Mouse (Mus musculus) liver, adult (tissue): ENCODE results near the gene Evl.

Experiments used
- GATA4 ChIP-seq: IDR thresholded peaks from 2 replicates; pipeline ENCODE4 v1.6.1; 2014; ENCODE audit warnings: mild to moderate bottlenecking, low read length; ENCODE audit not compliant: insufficient replicate concordance

Evl gene

DNA sequence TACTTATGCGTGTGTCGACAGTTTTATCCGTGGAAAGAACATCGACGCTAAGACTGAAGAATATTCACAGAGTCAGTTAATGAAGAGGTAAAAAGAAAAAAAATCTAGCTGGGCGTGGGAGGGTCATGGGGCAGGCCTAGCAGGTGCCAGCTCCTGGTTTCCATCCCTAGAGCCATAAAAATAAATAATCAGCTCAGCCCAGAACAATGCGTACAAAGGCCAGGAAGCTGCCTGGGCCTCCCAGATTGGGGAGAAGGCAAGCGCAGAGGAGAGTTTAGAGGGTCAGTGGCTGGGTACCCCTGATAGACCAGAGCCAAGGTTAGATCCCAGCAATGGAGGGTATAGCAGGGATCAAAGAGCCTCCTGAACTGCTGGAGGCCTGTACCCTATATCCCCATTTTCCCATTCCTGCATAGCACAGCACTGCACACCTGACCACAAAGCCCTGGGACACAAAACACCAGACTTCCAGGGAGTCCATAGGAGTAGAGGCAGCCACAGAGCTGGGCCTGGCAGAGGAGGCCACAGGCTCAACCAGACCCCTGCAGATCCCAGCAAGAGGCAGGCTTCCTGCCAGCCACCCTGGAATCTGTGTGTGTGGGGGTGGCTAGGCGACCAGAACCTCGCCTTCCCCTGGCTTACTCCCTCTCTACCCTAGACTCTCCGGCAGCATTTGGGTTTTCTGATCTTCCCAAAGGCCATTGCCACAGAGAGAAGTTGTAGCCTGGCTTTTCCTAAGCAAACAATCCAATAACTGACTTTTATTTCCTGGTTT lies 144.4 kb downstream of the Evl start:
- no peak for TF ChIP-seq GATA4

DNA sequence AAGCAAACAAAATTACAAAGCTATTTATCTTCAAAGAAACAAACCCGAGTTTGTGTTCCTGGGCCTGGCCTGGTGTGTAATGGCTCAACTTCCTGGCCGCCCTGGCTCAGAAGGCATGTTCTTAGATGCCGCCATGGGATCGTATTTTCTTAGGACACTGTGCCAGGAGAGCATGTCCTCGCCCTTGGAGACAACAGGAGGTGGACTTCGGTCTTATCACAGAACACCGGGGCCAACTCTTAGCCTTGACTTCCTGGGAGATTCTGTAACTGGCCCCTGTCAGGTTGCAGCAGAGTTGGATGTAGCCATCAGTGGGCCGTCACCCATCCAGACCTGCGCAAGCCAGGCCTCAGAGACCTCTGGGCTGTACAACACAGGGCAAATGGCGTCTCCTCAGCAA lies 145.1 kb downstream of the Evl start:
- no peak for TF ChIP-seq GATA4

DNA sequence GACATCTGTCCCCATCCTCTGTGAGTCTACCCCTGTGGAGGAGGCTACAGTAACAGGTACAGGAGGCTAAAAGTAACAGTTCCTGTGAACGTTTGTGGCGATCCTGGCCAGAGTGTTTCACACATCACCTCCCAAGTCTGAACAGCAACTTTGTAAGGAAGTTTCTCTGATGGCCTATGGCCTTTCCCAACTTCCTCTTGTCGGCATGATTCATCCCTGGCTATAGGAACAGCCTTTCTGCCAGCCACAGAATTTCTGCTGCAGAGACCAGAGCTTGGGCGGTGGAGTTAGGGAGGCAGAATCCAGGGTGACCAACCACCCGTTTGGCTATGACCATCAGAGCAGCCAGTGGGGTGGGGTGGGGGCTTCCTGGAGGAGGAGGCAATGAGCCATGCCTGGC lies 145.5 kb downstream of the Evl start:
- TF ChIP-seq GATA4: no peak

DNA sequence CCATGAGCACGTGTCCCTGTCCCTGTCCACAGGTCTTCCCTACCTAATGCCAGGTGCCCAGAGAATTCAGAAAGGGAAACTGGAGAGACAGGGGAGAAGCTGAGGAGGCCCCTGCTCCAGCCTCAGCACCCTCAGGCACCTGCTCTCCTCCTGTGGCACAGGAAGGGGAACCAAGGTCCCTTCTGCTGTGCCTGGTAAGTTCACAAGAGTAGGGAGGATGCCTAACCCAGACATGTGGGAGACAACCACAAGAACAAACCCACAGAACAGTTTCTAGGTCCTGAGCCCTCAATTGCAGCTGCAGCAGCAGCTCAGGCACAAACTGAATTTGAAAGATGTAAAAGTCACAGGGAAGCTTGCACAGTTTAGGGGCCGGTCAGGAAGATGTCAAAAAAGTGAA lies 146.7 kb downstream of the Evl start:
- TF ChIP-seq GATA4: no peak

DNA sequence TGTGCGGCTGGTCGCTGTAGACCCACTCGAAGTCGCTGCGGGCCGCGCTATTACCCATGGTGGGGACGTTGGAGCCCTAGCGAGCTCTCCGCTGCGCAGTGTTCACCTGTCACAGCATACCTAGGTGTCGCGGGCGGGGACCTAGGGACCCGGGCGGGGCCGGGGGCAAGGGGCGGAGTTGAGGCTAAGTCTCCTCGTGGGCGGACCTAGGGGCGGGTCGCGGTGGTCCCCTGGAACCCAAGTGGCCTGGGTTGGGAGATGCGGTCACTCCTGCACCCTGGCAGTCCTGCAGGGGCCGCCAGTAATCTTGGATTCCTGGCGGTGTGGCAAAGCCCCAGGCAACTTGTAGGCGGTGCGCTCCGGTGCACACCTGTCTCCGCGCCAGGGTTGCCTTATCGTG lies 147.7 kb downstream of the Evl start, which contains the start of gene Degs2:
TSS of gene Degs2 (minus strand) at position 131 of the 400 bp plus-strand sequence.
- no peak for TF ChIP-seq GATA4

DNA sequence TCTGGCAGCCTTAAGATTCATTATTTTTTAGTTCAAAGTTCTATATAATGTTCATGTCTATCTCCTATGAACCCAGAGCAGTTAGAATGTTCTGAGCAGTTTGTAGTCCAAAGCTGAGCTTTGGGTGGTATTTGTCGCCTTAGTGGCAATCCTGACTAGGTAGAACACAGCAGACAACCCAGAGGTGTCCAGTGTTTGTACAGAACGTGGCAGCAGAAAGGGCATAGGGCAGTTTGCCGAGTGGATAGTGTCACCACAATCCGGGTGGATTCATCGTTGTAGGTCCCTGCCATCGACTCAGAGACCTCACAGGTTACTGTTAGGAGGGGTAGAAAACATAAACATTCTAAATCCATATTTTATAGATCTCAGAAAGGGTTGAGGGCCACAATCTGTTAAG lies 151.0 kb downstream of the Evl start:
- TF ChIP-seq GATA4: no peak

DNA sequence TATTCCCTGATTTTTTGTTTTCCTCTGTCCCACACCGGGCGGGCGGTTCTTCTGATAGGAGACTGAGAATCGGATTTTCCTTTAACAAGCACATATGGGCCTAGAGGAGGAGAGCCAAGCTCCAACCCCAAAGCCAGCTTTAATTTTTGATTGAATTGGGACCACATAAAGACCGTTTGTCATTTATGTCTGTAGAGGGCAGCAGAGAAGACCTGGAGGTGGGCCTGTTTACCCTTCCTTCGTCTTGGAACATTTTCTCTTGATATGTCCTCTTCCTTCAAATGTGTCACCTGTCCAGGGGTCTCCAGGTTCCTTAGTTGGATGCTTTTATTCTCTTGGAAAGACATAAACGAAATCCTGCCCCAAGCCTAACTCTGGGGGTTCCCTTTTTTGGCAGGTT lies 151.6 kb downstream of the Evl start:
- TF ChIP-seq GATA4: no peak

DNA sequence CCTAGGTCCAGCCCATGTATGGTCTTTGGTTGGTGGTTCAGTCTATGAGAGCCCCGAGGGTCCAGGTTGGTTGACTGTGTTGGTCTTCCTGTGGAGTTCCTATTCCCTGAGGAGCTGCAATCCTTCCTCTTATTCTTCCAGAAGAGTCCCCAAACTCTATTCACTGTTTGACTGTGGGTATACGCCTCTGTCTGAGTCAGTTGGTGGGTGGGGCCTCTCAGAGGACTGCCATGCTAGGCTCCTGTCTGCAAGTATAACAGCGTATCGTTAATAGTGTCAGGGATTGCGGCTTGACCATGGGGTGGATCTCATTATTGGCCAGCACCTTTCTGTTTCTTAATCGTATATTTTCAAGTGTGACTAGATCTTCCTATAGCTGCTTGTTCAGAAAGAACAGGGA lies 154.9 kb downstream of the Evl start:
- no peak for TF ChIP-seq GATA4

DNA sequence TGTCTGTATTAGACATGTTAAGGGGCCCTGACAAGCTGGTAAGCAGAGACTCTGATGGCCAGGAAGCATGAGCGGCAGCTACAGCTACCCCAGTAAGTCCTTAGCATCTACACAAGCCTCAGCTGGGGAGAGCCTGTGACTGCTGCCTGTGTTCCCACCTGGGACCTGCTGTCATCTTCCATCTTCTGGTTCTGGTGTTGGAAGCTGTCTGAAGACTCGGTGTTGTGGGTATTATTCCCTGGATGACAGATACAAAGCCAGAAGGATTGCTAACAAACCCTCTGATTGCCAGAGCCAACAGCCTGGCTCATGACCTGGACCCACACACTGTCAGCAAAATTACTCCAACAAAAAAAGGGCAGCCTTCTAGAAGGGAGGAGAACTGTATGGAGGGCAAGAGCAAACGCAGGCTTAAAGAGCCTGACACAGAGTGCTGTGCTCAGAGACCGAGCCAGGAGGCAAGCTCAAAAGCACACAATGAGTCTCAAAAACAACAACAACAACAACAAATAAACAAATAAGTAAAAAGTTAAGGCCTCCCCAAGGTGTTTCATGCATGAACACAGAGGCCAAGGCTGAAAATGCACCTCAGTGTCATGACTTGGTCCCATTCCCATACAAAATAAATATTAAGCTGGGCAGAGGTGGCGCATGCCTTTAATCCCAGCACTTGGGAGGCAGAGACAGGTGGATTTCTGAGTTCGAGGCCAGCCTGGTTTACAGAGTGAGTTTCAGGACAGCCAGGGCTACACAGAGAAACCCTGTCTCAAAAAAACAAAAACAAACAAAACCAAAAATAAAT lies 155.6 kb downstream of the Evl start:
- no peak for TF ChIP-seq GATA4

DNA sequence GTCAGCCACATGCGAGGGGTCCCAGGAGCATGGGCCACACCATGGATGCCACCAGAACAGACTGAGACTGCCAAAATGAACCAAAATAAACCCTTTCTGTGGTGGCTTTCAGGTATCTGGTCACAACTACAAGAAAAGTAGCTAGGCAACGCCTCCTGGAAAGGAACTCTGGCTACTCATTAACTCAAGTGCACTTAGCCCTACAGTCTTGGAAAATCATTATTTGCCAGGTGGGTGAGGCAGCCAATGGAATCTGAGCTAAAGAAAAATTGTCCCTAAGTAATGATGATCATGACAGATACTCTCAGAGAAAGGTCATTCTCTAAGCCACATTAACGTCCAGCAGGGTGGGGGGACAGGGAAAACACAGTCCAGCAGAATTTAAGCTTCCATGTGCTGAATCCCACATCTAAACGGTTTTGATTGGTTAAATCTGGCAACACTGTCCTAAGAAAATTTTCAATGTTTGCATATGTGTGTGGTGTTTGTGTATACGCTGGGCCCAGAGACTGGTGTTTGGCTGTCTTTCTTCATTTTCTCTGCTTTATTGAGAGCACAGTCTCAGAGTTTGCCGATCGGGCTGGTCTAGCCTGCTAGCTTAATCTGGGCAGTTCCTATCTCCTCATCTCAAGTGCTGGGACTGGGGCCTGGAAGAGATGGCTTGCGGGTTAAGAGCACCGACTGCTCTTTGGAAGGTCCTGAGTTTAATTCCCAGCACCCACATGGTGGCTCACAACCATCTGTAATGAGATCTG lies 156.5 kb downstream of the Evl start:
- no peak for TF ChIP-seq GATA4

DNA sequence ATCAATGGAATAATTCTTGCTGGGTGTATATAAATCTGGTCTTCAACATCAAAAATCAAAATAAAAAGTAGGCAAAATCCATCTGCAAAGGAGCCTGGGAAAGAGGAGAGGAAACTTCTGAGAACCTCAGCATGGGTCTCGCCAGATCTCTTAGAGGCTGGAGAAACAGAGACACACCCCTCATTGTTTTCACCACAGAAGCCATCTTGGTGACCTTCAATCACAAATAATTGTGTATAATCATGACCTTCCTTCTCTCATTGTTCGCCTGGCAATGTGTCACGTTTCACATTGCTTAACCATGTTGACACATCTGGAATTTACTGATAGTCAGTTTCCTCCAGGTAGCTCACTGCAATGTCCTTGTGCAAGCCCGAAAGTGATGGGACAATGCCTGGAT lies 158.0 kb downstream of the Evl start:
- TF ChIP-seq GATA4: no peak

DNA sequence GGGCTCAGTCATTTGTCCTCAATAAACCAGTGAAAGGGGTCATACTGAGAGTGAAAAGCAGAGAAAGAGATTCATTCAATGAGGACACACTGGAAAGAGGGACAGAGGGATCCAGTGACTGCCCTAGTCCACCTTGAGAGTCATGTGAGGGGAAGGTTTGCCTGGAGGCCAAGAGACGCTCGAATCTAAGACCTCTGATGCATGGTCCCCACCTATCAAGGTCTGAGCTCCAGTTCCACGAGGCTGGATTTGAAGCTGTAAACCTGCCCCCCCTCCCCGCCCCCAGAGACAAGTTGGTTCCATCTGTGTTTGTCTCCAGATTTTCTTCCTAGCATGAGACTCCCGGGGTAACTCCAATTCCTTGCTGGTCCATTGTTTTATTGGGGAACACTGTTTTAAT lies 161.3 kb downstream of the Evl start:
- TF ChIP-seq GATA4: no peak

DNA sequence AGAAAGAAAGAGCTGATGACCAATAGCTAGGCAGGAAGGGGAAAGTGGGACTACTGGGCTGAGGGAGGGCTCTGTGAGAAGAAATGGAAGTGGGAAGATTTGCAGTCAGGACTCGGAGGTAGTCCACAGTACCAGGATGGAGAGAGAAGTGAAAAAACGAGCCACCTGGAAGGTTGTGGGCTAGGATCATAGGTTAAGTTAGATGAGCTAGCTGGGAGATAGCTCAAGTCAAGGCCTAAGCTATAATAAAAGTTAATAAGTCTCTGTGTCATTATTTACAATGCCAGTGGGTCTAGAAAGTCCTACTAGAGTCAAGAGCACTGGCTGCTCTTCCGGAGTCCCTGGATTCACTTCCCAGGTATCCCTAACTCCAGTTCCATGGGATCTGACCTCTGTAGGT lies 164.0 kb downstream of the Evl start:
- TF ChIP-seq GATA4: no peak

DNA sequence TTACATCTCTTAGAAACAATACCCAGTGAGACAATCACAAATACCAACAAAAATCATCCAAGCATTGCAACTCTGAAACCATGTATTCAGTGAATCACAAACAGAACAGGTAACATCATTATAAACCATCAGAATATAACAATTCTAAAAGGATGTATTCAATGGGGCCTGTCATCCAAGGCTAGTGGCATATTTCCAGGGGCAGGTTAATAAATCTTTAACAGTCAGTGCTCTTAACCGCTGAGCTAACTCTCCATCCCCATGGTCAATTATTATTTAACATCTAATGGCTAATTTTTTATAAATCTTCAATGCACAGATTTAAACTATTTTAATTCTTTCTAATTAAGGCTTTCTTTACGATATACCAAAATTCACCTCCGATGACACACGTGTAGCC lies 167.9 kb downstream of the Evl start:
- no peak for TF ChIP-seq GATA4

DNA sequence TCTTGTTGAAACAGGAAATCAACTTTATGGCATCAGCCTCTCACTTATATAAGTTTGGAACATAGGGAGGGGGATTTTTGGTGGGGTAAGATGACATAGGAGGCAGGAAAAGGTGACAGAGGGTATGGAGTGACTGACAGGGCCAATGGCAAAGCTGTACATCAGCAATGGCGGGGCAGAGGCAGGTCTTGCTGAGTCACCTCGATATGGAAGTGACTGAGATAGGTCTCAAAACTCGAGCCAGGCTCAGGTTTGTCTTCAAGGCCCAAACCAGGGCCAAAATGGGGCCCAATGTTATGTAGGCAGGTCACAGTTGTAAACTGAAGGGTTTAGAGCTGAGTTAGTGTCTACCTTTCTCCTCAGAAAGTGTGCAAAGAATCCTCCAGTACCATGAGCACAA lies 169.3 kb downstream of the Evl start:
- TF ChIP-seq GATA4: no peak

DNA sequence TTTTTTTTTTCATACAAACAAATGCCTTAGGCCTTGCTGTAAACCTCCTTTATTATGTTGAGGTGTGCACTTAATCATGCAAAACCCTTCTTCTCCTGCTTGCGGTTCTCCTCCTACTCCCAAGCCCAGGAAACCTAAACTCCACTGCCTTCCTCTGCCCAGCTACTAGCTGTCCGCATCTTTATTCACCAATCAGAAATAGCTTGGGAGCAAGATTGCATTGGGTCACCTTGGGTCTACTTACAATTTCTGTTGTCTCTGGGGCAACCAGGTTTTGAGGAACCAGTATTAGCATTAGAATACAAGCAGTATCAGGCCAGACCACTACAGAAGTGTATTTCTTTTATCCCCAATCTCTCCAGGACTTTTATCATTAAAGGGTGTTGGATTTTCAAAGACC lies 179.9 kb downstream of the Evl start:
- TF ChIP-seq GATA4: no peak

DNA sequence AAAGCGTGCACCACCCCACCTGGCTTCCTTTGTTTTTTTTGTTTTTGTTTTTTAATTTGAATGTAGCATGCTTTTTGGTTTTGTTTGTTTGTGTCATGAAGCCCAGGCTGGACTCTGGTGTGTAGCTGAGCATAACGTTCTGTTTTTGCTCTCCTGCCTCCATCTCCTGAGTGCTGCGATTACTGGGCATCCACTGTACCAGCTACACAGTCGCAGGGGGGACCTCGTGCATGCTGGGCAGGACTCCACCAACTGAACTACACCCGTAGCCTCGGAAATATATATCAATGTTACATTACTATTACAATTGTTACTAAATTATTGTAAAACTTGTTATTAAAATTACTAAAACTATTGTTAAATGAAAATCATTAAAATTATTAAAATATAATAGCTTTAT lies 183.3 kb downstream of the Evl start:
- TF ChIP-seq GATA4: no peak
